8 mouse cellular contexts compared by ENCODE assay signal in genomic region chr13:23576351-23576881, GRCm38 (mm10). TPM values are rescaled to one million over a fixed set of nuclear protein-coding genes. Genes with fewer than 3 reads are reported as not detected.
DNase-seq lines count a peak whose midpoint lies in the region; ATAC-seq and TF ChIP-seq lines count a peak whose summit lies in the region.

No protein-coding gene starts in this region.

- in situ Hi-C loops in ES-E14 (cut with MboI; ENCODE audit: low sequenced_read_pairs in 2 of 2, unreplicated experiment in 2 of 2): no loop called here

- H3K36me3 ChIP-seq in ES-E14 (ENCODE audit: control insufficient read depth, insufficient read depth, low read length, poor library complexity, severe bottlenecking): no peaks in the 10 kb centered on the region
- no peaks in the 10 kb centered on the region for H3K36me3 ChIP-seq in forebrain, embryonic 13.5 days (ENCODE audit: poor library complexity, severe bottlenecking)
- H3K36me3 ChIP-seq in liver, embryonic 13.5 days: no peaks in the 10 kb centered on the region

- no peak for ATAC-seq in forebrain, embryonic 13.5 days
- no peak for ATAC-seq in liver, embryonic 13.5 days (ENCODE audit: low read depth)

- peak; percentile 53 for DNase-seq in 3134 (ENCODE audit: extremely low read depth, insufficient read length, low spot score)
- no peak for DNase-seq in ES-E14 (ENCODE audit: low read depth, low spot score)
- no peak for DNase-seq in liver, embryonic 13.5 days
- no peak for DNase-seq in right cerebral cortex, postnatal 4 days
- DNase-seq in thymus, postnatal 36 days: no peak
- no peak for DNase-seq in right cerebral cortex, postnatal 14 days
- DNase-seq in MN1 (ENCODE audit: low spot score): no peak

- peak overlapping the region; percentile 80; the same call in 1 of the 2 replicates for H3K27ac ChIP-seq in ES-E14 (ENCODE audit: insufficient read depth, low read depth, low read length, poor library complexity, severe bottlenecking)
- peak overlapping the region; percentile 91 for H3K27ac ChIP-seq in forebrain, embryonic 13.5 days
- H3K27ac ChIP-seq in liver, embryonic 13.5 days: peak overlapping the region; percentile 97

- H3K9ac ChIP-seq in ES-E14 (ENCODE audit: insufficient read depth, low read depth, low read length, poor library complexity, severe bottlenecking): peak overlapping the region; percentile 83; the same call in 1 of the 2 replicates
- peak overlapping the region; percentile 82 for H3K9ac ChIP-seq in forebrain, embryonic 13.5 days
- H3K9ac ChIP-seq in liver, embryonic 13.5 days: peak overlapping the region; percentile 83

- WGBS in forebrain, embryonic 13.5 days: 2% methylated on average over 7 of the region's 7 CpGs
- whole genome bisulfite sequencing in liver, embryonic 13.5 days (ENCODE audit: insufficient replicate concordance): 7% methylated on average over 7 of the region's 7 CpGs

- H3K9me3 ChIP-seq in ES-E14 (ENCODE audit: control insufficient read depth, insufficient read depth, low read depth, low read length): no peaks in the 10 kb centered on the region
- no peaks in the 10 kb centered on the region for H3K9me3 ChIP-seq in forebrain, embryonic 13.5 days (replicated peaks)
- no peaks in the 10 kb centered on the region for H3K9me3 ChIP-seq in liver, embryonic 13.5 days (replicated peaks)

- no peaks in the 10 kb centered on the region for H3K4me1 ChIP-seq in ES-E14 (ENCODE audit: control insufficient read depth in 2 of 2, insufficient read depth in 2 of 2, low read length in 2 of 2, poor library complexity in 1 of 2)
- H3K4me1 ChIP-seq in forebrain, embryonic 13.5 days: peaks cover 32% of the 10 kb centered on the region
- H3K4me1 ChIP-seq in liver, embryonic 13.5 days (replicated peaks): peaks cover 51% of the 10 kb centered on the region

- H3K4me2 ChIP-seq in forebrain, embryonic 13.5 days: peak overlapping the region; percentile 74
- H3K4me2 ChIP-seq in liver, embryonic 13.5 days: peak overlapping the region; percentile 74

- peak overlapping the region; percentile 70 to 74 for H3K4me3 ChIP-seq in ES-E14 (ENCODE audit: insufficient read depth in 1 of 2, low read depth in 1 of 2, low read length in 2 of 2, poor library complexity in 1 of 2, severe bottlenecking in 1 of 2)
- H3K4me3 ChIP-seq in forebrain, embryonic 13.5 days: peak overlapping the region; percentile 48
- H3K4me3 ChIP-seq in liver, embryonic 13.5 days (replicated peaks): peak overlapping the region; percentile 62

- H3K27me3 ChIP-seq in forebrain, embryonic 13.5 days: no peaks in the 10 kb centered on the region
- H3K27me3 ChIP-seq in liver, embryonic 13.5 days: no peaks in the 10 kb centered on the region

TF ChIP-seq in ES-E14, 5 proteins besides CTCF, POLR2A, EP300 and RAD21:
- TF ChIP-seq HCFC1 (IDR thresholded peaks at IDR 0.05; ENCODE audit: borderline replicate concordance, insufficient read depth, low read length) (no peak), CHD2 (IDR thresholded peaks at IDR 0.05; ENCODE audit: low read depth, low read length) (no peak), ZC3H11A (IDR thresholded peaks at IDR 0.05; ENCODE audit: borderline replicate concordance, low read depth, low read length) (no peak), ZNF384 (IDR thresholded peaks at IDR 0.05; ENCODE audit: low read depth, low read length) (no peak), MAFK (IDR thresholded peaks at IDR 0.05; ENCODE audit: insufficient read depth, low read depth, low read length) (no peak)

RNA-seq across cellular contexts. Expression of gene Hist1h3d, which starts 0.9 kb away (rescaled TPM):
- 80.2 and 103 TPM in 2 replicates for total RNA-seq in ES-E14 (2012; rRNA removed)
- 8.8 TPM in 2 replicates for polyA plus RNA-seq in forebrain, embryonic 13.5 days (2015; fragmentation: Nextera tagmentation; extraction: Ambion mirVana)
- 5.9 and 7.2 TPM in 2 replicates for polyA plus RNA-seq in liver, embryonic 13.5 days (2015; fragmentation: Nextera tagmentation; extraction: Ambion mirVana)

RNA-seq across cellular contexts. Expression of gene Hist1h2ad, which starts 2.2 kb away (rescaled TPM):
- 1,000 and 1,148 TPM in 2 replicates for total RNA-seq in ES-E14 (2012; rRNA removed)
- 3.8 and 4.8 TPM in 2 replicates for polyA plus RNA-seq in forebrain, embryonic 13.5 days (2015; fragmentation: Nextera tagmentation; extraction: Ambion mirVana)
- 1.2 and 4.3 TPM in 2 replicates for polyA plus RNA-seq in liver, embryonic 13.5 days (2015; fragmentation: Nextera tagmentation; extraction: Ambion mirVana)

RNA-seq across cellular contexts. Expression of gene Hist1h2bf, which starts 2.4 kb away (rescaled TPM):
- total RNA-seq in ES-E14 (2012; rRNA removed): 677 and 970 TPM in 2 replicates
- 10.3 and 11.2 TPM in 2 replicates for polyA plus RNA-seq in forebrain, embryonic 13.5 days (2015; fragmentation: Nextera tagmentation; extraction: Ambion mirVana)
- polyA plus RNA-seq in liver, embryonic 13.5 days (2015; fragmentation: Nextera tagmentation; extraction: Ambion mirVana): 5.0 and 12.7 TPM in 2 replicates

RNA-seq across cellular contexts. Expression of gene Hist1h4d, which starts 5.0 kb away (rescaled TPM):
- 713 and 869 TPM in 2 replicates for total RNA-seq in ES-E14 (2012; rRNA removed)
- polyA plus RNA-seq in forebrain, embryonic 13.5 days (2015; fragmentation: Nextera tagmentation; extraction: Ambion mirVana): 160 and 172 TPM in 2 replicates
- 116 and 152 TPM in 2 replicates for polyA plus RNA-seq in liver, embryonic 13.5 days (2015; fragmentation: Nextera tagmentation; extraction: Ambion mirVana)

RNA-seq across cellular contexts. Expression of gene Hist1h2bg, which starts 5.2 kb away (rescaled TPM):
- 1,383 and 2,074 TPM in 2 replicates for total RNA-seq in ES-E14 (2012; rRNA removed)
- polyA plus RNA-seq in forebrain, embryonic 13.5 days (2015; fragmentation: Nextera tagmentation; extraction: Ambion mirVana): 8.9 and 11.5 TPM in 2 replicates
- 6.5 and 14.1 TPM in 2 replicates for polyA plus RNA-seq in liver, embryonic 13.5 days (2015; fragmentation: Nextera tagmentation; extraction: Ambion mirVana)
